Mouse (Mus musculus): Measurements from ENCODE around the gene Ireb2. TPM values are rescaled to one million over a fixed set of nuclear protein-coding genes. Genes with fewer than 3 reads are reported as not detected.
A peak's percentile ranks its signal among the peaks of the same experiment; 100 is the strongest.
"Not testable (repeated sequence)": the region's sequence is repeated elsewhere in the genome, so short reads cannot be mapped to it uniquely, and the experiment has no call there.

The Ireb2 gene
- total RNA-seq, 2 experiments from 2014 or later, result 53.4 to 54.9 TPM

DNA sequence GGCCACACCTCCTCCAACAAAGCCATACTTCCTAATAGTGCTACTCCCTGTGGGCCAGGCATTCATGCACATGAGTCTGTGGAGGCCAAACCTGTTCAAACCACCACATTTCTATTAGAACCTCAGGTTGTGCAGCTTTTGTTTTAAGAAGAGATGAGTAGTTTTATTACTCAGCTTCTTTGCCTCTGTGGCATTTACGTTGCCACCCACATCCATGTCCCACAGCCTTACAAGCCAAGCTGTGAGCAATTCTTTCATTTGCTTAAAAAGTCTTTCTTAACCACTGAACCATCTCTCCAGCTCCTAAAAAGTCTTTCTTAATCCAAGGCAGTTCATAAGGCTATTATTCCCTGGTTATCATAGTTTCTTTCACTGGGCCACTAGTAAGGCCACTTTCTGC, 15.2 kb downstream of the Ireb2 start:
- peak; percentile 7 to 50 for DNase-seq (ENCODE audit: low spot score in 2 of 2)
- intact Hi-C loops (cut with DNase I), result no loop called here

DNA sequence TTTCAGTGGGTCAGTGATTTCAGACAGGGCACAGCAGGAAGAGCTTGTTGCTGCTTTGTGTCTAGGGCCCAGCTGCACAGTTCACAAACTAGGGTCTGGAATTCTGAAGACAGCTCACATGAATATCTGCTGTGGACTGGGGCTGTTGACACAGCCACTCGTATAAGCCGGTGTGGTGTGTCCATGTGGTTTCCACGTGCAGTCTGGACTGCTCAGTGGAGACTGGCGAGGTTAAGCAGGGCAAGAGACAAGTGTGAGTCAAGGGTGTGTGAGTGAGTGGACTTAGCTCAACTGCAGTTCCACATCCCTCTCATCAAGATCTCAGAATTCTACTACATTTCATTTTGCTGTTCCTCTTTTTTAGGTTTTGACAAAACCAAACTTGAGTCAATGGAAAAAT, 28.5 kb downstream of the Ireb2 start:
- intact Hi-C loops (cut with DNase I), result no loop called here
- DNase-seq (ENCODE audit: low spot score in 2 of 2), result no peak

DNA sequence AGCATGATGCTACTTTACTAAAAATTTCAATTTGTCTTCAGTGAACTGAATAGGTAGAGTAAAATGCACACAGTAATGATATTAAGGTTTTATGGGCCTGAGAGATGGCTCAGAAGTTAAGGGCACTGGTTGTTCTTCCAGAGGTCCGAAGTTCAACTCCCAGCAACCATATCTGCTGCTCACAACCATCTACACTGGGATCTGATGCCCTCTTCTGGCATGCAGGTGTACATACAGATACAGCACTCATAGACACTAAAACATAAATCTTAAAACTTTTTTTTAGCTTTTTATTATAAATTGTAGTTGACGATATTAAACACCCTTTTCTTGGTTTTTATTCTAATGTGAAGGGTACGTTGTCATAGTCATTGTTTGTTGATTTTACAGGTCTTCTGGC, 33.5 kb downstream of the Ireb2 start:
- intact Hi-C loops (cut with DNase I), result loop anchor here (5.0 kb wide), 1 partner anchor 65 kb away; no protein-coding TSS in a partner anchor
- DNase-seq (ENCODE audit: low spot score in 2 of 2), result peak in 1 of 2 experiments; percentile 19

DNA sequence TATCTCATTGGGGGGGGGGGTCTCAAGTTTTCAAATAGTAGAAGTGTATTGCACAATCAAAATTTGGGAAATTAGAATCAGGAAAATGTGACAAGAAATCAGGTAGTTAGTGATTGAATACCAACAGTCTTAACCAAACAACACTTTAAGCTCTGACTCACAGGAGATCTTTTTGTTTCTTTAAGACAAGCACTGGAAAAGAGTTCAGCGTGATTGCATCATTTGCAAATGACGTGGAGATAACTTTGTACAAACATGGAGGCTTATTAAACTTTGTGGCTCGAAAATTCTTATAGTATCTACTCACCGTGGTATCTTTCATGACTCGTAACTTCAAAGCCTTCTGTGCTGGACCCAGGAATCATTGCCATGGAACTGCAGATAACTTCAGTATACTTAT, 45.9 kb downstream of the Ireb2 start:
- intact Hi-C loops (cut with DNase I), result no loop called here
- DNase-seq (ENCODE audit: low spot score in 2 of 2), result no peak

DNA sequence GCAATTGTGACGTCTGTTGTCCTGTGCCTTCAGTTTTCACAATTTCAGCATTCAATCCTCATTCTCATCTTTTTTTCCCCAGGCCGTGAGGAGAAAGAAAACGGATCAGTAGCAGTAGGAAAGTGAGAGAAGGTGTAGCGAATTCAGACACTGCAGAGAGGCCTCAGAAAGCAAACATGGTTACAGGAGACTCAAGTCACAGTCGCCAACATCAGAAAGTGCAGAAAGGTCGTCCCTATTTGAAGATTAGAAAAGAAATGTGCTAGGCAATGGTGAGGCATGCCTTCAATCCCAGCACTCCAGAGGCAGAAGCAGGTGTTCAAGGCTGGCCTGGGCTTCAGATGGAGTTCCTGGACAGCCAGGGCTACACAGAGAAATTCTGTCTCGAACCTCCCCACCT, 52.0 kb downstream of the Ireb2 start:
- intact Hi-C loops (cut with DNase I), result loop anchor here (5.0 kb wide), 1 partner anchor 37 kb away; the partner anchor contains the start of genes AY074887 and Psma4
- no peak for DNase-seq (ENCODE audit: low spot score in 2 of 2)

DNA sequence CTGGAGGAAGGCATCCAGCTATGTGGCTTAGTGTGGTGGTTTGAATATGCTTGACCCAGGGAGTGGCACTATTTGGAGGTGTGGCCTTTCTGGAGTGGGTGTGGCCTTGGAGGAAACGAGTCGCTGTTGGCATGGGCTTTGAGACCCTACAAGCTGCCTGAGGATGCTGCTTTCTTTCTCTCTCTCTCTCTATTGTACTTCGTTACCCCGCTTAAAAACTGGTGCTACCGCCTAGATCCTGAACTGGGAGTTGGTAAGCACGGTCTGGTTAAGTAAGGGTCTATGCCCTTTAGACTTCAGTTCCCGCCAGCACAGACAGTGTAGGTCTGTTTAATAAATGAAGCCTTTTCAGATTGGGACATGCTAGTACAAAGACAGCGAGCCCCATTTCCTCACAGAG, 52.8 kb downstream of the Ireb2 start:
- intact Hi-C loops (cut with DNase I), result loop anchor here (5.0 kb wide), 1 partner anchor 36 kb away; the partner anchor contains the start of genes AY074887 and Psma4
- no peak for DNase-seq (ENCODE audit: low spot score in 2 of 2)

DNA sequence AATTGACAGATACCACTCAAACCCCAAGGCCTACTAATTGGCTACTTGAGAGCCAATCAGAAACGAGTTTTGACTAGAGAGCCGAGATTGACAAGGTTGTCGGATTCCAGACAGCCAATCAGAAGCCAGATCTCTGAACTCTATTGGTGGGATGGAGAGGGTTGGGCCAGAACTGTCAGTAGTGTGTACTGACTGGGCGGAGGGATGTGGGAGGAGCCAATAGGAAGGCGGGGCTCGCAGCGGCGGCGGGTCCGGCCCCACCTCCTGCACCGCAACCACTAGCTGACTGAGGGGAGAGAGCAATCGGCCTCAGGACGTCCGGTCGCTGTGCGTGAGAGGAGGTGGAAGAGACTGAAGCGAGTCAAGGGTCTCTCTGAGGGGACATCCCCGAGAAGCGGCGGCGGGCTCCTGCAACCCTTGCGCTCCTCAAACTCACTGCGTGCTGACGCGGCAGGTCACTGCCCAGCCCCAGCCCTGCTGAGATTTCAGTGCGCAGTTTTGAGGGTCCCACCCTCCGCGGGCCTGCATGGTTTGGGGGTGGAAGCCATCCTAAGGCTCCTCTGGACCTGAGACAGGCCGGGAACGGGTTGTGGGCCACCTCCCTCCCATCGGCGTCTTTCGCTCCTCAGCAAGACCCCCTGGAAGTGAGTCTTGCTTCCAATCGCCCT, 53.6 kb downstream of the Ireb2 start, which contains the start of gene Hykk:
Hykk (plus strand) TSS at position 274 of the 668 bp plus-strand sequence.
- intact Hi-C loops (cut with DNase I), result loop anchor here (5.0 kb wide), 1 partner anchor 35 kb away; the partner anchor contains the start of genes AY074887 and Psma4
- peak; percentile 84 to 97 for DNase-seq (ENCODE audit: low spot score in 2 of 2)

DNA sequence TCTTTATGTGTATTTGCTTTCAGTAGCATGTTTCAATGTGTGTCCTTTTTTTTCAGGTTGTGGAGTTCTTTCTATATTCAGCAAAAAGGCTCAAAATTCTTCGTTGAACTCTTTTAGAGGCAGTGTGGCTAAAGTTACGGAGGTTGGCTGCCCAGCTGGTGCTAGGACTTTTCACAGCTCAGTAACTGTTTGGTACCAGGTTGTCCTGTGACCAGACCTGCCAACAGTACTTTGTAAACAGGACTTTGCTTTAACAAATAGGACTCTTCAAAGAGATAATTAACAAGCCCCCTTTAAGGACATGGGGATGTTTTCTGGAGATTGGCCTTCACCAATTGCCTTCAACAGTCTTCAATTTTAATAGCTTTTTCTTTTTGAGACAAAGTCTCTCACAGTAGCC, 54.6 kb downstream of the Ireb2 start:
- intact Hi-C loops (cut with DNase I), result loop anchor here (5.0 kb wide), 1 partner anchor 34 kb away; the partner anchor contains the start of genes AY074887 and Psma4
- DNase-seq (ENCODE audit: low spot score in 2 of 2), result no peak

DNA sequence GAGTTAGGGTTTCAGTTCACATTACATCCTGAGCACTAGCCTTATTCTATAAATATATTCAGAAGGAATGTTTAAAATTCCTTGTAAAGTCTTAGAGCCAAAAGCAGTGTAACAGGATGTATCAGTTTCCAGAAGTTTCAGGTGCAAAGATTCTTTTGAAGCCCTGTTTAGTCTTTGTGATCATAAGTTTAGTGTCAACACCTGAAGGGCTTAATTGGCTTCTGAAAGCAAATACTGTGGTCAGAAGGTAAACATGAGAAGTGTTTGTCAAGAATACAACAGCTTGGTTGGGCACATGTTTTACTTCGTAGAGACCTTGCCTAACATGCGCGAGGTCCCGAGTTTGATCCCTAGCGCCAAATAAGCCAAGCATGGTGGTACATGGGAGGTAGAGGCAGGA, 55.2 kb downstream of the Ireb2 start:
- DNase-seq (ENCODE audit: low spot score in 2 of 2), result no peak
- intact Hi-C loops (cut with DNase I), result loop anchor here (5.0 kb wide), 1 partner anchor 34 kb away; the partner anchor contains the start of genes AY074887 and Psma4

DNA sequence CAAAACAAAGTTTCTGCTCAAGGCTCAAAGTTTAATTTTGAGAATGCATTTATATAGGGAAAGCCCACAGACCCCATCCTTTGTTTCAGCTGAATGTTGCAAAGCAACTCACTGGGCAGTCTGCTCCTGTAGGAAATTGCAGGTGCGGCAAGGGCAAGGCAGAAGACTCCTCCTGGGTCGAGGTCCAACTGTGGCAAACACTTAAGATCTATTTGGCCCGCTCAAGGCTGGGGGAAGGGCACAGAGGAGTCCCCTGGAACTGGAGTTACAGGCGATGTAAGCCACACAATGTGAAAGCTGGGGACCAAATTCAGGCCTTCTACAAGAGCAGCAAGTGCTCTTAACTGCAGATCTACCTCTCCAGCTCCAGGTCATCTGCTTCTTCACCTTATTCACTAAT, 56.4 kb downstream of the Ireb2 start:
- intact Hi-C loops (cut with DNase I), result loop anchor here (5.0 kb wide), 1 partner anchor 32 kb away; the partner anchor contains the start of genes AY074887 and Psma4
- DNase-seq (ENCODE audit: low spot score in 2 of 2), result no peak

DNA sequence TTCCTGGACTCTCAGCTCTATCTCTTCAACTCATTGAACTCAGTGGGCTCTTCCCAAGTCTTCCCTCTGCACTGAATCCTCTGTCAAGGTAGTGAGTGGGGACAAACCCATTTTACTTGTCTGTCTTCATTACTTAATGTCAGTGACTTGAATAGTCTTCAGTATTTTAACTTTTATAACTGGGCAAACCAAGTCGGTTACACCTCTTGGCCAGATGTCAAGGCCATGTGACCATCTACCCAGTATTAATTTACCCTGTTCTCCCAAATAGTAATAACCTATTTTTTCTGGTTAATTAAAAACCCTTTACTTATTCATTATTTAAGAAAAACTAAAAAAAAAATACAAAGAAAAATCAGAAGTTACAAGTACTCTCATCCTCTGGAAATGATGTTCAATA, 67.2 kb downstream of the Ireb2 start:
- DNase-seq (ENCODE audit: low spot score in 2 of 2), result no peak
- intact Hi-C loops (cut with DNase I), result no loop called here

DNA sequence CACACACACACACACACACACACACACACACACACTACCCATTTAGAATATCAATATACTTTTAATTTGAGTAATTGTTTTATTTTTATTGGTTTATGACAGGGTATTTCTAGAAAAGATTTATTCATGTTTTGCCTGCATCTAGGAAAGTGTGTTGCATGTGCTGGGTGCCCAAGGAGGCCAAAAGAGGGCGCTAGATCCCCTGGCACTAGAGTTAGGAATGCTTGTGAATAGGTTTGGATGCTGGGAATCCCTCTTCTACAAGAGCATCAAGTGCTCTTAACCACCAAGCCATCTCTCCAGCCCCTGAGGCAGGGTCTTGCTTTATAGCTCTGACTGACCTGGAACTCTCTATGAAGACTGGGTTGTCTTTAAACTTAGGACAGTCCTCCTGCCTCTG, 68.2 kb downstream of the Ireb2 start:
- intact Hi-C loops (cut with DNase I), result no loop called here
- no peak for DNase-seq (ENCODE audit: low spot score in 2 of 2)

DNA sequence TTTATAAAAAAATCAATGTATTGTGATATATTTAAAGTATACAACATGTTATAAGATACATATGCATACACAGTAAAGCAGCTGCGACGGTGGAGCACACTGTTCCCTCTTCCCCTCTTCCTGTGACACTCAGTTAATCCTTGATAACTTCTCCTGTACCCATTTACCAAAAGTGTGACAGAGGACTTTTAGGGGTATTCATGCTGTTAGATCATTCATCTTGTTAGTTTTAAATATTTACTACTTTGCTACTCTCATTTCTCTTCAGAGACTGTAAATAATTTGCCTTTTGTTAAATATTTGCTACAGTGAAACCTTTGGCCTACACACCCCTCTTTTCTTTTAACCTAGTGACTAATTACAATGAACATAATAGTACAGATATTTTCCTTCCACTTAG, 68.8 kb downstream of the Ireb2 start:
- intact Hi-C loops (cut with DNase I), result no loop called here
- no peak for DNase-seq (ENCODE audit: low spot score in 2 of 2)

DNA sequence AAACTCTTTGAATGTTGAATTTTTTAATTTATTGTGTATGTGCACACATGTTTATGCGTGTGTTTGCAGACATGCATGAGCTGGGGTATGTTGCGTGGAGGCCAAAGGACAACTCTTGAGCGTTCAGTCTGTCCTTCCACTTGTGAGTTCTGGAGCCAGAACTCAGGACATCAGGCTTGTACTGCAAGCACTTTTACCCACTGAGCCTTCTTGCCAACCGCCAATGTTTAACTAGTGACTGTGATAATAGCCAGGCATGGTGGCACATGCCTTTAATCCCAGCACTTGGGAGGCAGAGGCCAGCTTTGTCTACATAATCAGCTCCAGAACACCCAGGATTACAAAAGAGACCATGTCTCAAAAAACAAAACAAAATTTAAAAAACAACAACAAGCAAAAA, 78.5 kb downstream of the Ireb2 start:
- intact Hi-C loops (cut with DNase I), result no loop called here
- no peak for DNase-seq (ENCODE audit: low spot score in 2 of 2)

DNA sequence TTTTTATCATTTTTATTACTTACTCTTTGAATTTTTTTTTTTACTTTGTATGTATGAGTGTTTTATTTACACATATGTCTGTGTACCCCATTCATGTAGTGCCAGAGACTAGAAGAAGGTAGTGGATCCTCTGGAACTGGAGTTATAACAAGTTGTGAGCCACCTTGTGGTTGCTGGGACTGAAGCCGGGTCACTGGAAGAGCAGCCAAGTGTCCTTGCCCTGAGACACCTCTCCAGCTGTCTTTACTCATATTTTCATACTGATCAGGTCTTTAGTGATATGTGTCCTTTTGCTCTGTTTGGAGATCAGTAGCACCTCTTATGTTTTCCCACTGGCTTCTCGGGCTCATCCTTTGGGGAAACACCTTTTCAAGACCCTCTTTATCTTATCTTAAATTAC, 80.9 kb downstream of the Ireb2 start:
- no peak for DNase-seq (ENCODE audit: low spot score in 2 of 2)
- intact Hi-C loops (cut with DNase I), result no loop called here

DNA sequence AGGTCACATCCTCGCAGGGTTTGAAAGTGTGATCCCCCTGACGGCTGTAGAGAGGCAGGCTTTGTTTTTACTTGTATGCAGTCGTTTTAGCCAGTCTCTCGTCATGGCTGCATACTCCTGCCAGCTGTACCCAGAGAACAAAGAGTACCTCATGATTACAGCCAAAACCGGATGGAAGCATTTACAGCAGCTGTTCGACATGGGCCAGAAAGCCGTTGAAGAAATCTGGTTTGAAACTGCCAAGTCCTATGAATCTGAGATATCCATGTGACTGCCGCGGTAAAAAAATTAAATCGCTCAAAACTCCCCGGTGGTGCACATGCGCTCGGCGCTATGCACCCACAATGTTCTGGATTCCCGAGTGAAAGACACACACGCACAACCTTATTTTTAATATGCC, 82.7 kb downstream of the Ireb2 start:
- peak in 1 of 2 experiments; percentile 39 for DNase-seq (ENCODE audit: low spot score in 2 of 2)
- intact Hi-C loops (cut with DNase I), result no loop called here

DNA sequence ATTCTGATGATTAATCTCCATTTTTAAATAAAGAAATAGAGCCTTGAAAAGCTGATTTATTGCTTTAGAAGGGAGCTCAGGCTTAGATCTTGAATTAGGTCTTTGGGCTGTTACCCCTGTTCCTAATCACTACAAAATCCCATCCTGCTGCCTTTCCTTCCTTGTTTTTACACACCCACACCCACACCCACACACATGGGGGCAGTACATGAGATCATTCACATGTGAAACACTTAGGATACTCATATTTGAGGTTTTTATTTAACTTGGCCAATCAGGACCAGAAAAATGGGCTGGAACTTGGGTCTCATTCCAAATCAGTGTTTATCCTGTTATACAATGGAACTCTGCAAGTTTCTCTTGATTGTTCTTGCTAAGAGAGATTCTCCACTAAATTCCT, 85.9 kb downstream of the Ireb2 start:
- intact Hi-C loops (cut with DNase I), result no loop called here
- no peak for DNase-seq (ENCODE audit: low spot score in 2 of 2)

DNA sequence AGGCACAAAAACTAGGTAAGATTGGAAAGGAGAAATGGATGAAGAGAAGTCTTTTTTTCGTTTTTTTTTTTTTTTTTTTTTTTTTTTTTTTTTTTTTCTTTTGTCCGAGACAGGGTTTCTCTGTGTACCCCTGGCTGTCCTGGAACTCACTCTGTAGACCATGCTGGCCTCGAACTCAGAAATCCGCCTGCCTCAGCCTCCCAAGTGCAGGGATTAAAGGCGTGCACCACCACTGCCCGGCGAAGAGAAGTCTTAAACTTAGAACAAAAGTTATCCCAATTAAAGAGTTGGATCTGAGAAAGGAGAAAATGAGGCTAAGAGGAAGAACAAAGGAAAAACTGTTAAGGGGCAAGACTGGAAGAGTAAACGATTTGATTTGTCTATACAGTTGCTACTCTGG, 86.6 kb downstream of the Ireb2 start:
- not testable (repeated sequence) for DNase-seq (ENCODE audit: low spot score in 2 of 2)
- intact Hi-C loops (cut with DNase I), result loop anchor here (5.0 kb wide), 1 partner anchor 33 kb away; the partner anchor contains the start of gene Hykk

DNA sequence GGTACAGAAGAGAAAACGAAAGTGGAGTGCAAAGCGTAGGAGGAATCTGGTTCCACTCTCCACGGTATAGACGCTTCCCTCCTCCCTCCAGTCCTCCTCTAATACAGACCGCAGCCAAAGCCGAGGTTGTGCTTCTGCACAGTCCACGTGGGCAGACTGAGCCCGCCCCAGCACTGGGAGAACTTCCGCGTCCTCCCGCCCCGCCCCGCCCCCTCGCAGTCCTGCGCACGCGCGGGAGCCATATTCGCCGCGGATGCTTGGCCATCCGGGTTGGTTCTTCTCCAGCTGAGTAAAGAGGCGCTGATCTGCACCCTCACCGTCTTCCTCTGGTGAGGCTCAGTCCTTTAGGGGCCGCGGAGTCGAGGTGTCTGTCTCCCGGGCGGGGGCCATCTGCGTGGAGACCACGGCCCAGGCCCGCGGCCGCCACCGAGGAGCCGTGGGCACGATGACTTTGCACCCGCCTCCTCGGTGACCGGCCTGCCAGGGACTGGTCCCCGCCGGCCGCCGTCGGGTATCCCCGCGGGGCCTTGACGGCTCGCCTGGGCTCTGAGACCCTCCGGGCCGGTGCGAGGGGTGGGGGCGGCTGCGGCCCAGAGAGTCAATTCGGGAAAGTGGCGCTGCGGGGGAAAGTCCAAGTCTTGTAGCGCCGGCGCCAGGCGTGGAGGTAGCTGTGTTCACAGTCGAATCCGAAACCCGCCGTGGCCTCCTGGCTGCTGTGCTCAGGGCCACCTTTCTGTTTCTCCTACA, 87.2 kb downstream of the Ireb2 start, which contains the start of the genes Psma4 and AY074887:
Psma4 (plus strand) TSS at position 216 of the 747 bp plus-strand sequence.
AY074887 (minus strand) TSS at position 424 of the 747 bp plus-strand sequence.
- intact Hi-C loops (cut with DNase I), result loop anchor here (5.0 kb wide), 1 partner anchor 33 kb away; the partner anchor contains the start of gene Hykk
- peak; percentile 88 to 92 for DNase-seq (ENCODE audit: low spot score in 2 of 2)

DNA sequence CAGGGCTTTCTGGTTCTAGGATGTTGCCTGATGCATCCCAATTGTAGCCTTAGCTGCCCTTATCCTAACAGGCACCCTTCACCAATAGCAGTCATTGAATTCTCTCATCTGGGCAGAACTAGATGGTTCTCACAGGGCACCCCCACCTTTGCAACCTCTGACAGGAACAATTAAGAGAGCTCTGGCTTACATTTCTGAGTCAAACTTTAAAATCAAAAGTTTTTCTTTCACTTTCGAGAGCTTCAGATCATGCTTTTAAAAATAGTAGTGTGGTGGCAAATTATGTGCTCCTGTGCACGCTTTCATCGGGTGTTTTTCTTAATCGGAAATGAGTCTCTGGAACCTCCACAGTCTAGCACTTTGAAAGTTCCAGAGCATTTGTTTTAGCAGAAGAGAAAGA, 97.5 kb downstream of the Ireb2 start:
- intact Hi-C loops (cut with DNase I), result no loop called here
- DNase-seq (ENCODE audit: low spot score in 2 of 2), result no peak

Data from left cerebral cortex, postnatal 25 days (tissue).